Mouse (Mus musculus): ENCODE data around the gene Ing3.

DNA sequence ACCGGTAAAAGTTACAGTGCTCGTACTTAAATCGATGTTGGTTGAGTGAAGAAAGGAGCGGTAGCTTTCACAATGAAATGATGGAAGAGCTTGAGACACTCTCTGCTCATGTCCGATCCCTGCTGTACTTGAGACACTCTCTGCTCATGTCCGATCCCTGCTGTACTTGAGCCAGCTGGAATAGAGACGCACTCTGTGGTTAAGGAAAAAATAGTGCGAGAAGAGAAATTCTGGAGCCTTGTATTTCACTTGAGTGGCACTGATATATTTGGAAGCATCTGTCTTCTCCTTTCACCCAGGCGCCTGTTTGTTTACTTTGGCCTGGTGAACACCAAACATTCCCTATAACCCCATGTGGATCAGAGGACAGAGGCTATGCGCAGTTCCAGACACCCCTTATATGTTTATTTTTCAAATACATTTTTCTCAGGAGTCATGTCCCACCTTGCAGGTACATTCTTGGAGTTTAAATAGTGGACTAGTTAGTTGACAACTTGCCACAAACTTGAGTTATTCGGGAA lies 61.5 kb downstream of the Ing3 start:
- TF ChIP-seq POLR2A (IDR thresholded peaks at IDR 0.05; ENCODE audit: insufficient read length, low read depth), result no peak
- TF ChIP-seq MAX (IDR thresholded peaks at IDR 0.05; ENCODE audit: low read depth), result no peak
- TF ChIP-seq USF1 (IDR thresholded peaks at IDR 0.05; ENCODE audit: low read depth), result no peak
- TF ChIP-seq MYOD1 (IDR thresholded peaks at IDR 0.05; ENCODE audit: control insufficient read depth in 1 of 3, insufficient read length in 2 of 3, low read depth in 2 of 3), result no peak
- TF ChIP-seq POLR2AphosphoS2 (IDR thresholded peaks at IDR 0.05; ENCODE audit: insufficient read length, low read depth), result no peak
- no peak for TF ChIP-seq TCF12 (IDR thresholded peaks at IDR 0.05; ENCODE audit: insufficient read depth, poor library complexity, severe bottlenecking)
- no peak for TF ChIP-seq CEBPB (IDR thresholded peaks at IDR 0.05; ENCODE audit: insufficient read depth, poor library complexity, severe bottlenecking)
- TF ChIP-seq E2F4 (IDR thresholded peaks at IDR 0.05; ENCODE audit: insufficient read depth), result no peak
